Mouse (Mus musculus) neutrophil, adult 5-6 weeks (primary cell): ENCODE results near the gene Phldb2. TPM values are rescaled to one million over a fixed set of nuclear protein-coding genes. Genes with fewer than 3 reads are reported as not detected.

Source experiments
- ATAC-seq: fragments of 151-379, 151-347 bp; 2 replicates; pipeline ENCODE4 v1.8.0; 2017; ENCODE audit warnings: mild to moderate bottlenecking, moderate TSS enrichment; ENCODE audit not compliant: insufficient number of reproducible peaks, poor library complexity, low FRiP score, severe bottlenecking; ENCODE audit errors: extremely low read depth
- total RNA-seq: library from RNA; stranded (forward); fragments of 200-1000 nt; gene quantifications from 2 replicates; pipeline ENCODE4 v1.2.3, GENCODE M21; 2017

Gene Phldb2
- total RNA-seq, 1 experiment from 2014 or later: not detected

GRCm38 (mm10) chr16:45919572-45919971, 33.8 kb downstream of the Phldb2 start:
- ATAC-seq: no peak

GRCm38 (mm10) chr16:45903595-45903994, 49.8 kb downstream of the Phldb2 start:
- ATAC-seq: no peak

GRCm38 (mm10) chr16:45898459-45898858, 54.9 kb downstream of the Phldb2 start:
- ATAC-seq: no peak

- ATAC-seq: no peak
These were observed 56.8 kb downstream of the Phldb2 start for GRCm38 (mm10) chr16:45896587-45896986.

DNA sequence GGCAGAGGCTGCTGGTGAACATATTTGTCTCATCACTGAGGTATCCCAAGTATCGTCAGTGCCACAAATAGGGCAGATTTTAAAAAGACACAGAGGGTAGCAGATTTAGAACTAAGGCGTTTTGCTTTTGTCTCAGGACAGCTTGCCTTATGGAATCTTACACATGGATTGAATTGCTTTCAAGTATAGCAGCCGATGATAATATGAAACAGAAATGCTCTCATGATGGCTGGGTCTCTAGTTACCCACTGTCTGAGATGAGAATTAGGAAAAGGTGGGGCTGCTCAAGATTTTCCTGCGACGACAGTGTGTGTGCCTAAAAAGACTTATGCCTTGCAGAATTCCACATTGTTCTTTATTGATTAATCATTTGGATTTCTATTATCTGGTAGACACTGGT, 58.4 kb downstream of the Phldb2 start:
- ATAC-seq: no peak

DNA sequence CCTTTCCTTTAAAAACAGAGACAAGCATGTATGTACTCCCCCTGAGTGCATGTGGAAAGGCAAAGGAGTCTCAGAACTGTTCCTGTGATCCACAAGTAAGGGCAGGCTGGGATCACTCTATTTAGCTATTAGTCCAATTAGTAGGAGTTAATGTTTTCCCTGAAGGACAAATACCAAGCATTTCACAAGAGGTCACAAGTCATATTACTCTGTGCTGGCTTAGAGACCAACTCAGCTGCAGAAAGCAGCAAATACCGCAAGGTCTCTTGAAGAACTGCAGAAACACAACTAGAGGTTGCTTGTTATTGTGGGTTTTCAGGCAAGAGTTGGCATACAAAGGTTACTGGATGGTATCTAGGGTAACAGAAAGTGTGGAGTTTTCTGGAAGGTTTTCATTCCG, 59.6 kb downstream of the Phldb2 start:
- no peak for ATAC-seq

DNA sequence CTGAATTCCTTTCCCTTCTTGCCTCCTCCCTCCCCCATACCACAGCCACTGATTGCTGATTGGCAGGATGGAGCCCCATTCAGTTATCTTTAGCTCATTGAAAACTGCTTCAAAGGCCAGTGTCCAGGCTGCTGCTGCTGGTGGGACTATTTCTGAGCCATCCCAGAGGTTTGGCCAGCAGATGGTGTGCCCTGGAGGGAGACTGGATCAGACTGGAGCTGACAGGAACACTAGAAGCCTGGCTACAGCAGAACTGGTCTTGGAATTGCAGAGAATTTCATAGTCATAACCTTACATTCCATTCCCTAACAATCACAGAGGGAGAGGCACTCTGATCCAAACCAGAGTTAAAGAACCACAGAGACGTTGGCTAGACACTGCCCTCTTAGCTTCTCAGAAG, 60.5 kb downstream of the Phldb2 start:
- no peak for ATAC-seq

GRCm38 (mm10) chr16:45890471-45891200, 62.8 kb downstream of the Phldb2 start:
- no peak for ATAC-seq

GRCm38 (mm10) chr16:45889636-45890035, 63.8 kb downstream of the Phldb2 start:
- ATAC-seq: no peak

GRCm38 (mm10) chr16:45886599-45886998, 66.8 kb downstream of the Phldb2 start:
- ATAC-seq: no peak

DNA sequence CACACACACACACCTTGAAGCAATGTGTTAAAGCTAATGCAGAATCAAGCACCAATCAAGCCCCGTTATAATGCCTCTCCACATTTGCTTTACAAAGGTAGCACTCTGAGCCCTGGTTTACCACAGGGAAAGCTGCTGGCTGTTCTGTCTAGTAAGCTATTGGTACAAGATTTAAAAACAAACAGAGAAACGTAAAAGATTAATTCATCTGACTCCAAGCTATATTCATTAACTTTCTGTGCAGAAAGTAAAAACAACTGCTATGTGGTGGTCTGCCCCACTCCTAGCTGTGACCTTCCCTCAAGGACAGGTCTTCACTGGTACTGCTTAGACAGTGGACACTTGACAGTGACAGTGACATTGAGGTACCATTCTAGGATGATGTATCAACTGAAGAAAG, 69.2 kb downstream of the Phldb2 start:
- no peak for ATAC-seq

DNA sequence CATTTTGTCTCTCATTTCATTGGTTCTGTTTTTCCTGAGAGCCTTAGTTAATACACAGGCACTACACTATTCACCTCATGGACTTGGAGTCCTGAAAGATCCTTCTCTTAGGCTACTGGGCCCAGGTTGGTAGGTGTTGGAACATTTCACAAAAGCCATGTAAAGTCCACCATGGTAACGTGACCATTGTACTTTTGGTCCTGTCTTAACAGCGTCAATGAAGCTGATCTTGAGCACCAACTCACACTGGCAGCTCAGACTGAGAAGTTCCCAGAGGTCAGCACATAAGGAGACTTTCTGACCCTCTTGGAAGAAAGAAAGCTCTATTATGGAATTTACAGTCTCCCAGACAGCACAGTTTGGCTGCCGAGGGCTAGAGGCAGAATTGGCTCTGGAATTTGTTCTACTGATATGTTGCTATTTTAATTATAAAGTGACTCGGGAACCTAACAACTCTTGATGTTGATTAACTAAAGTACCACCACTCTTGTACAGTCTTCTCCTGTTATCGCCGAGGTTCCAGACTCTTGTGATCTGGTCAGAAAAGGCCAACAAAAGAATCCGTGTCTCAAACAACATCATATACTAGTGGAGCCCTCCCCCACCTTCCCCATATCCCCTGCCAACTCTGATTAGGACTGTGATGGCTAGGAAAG, 72.1 kb downstream of the Phldb2 start:
- ATAC-seq: no peak

GRCm38 (mm10) chr16:45880101-45880751, 73.2 kb downstream of the Phldb2 start:
- ATAC-seq: no peak

GRCm38 (mm10) chr16:45877739-45878138, 75.7 kb downstream of the Phldb2 start:
- no peak for ATAC-seq

DNA sequence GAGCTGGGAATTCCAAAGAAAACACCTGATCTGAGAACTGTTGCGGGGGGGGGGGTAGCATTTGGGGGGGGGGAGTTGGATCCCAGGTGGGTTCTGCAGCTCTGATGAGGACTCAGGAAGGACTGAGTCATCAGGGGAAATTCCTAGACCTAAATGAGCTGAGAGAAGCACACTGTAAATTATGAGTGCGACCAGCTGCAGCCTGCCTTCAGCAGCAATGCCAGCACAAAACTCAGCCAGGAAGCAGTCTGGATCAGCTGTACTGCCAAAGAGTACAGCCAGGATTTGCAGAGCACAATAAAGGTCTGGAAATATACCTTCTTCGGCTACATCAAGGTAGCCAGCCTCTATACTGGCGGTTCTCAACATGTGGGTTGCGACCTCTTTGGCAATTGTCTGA, 76.2 kb downstream of the Phldb2 start:
- ATAC-seq: no peak

DNA sequence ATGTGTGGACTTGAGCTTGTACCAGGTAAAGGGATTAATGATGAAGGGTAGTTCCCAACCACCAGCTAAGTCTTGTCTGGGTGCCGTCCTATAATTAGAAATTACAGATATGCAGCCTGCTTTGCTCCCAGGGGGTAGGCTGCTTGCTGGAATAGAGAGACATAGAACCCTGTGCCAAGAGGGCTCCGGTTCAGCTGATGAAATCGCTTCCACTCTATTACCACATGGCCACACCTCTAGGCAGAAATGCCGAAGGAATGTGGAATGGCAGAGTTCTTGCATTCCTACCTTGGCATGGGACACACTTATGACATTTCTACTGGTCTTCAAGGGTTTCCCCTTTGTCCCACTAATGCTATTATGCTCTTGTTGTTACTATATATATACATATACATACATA, 80.0 kb downstream of the Phldb2 start:
- ATAC-seq: no peak

- ATAC-seq: no peak
These were observed 82.0 kb downstream of the Phldb2 start for GRCm38 (mm10) chr16:45871286-45871976.

- no peak for ATAC-seq
These were observed 82.7 kb downstream of the Phldb2 start for GRCm38 (mm10) chr16:45870651-45871050.

GRCm38 (mm10) chr16:45869044-45869443, 84.4 kb downstream of the Phldb2 start:
- ATAC-seq: no peak
